Mouse (Mus musculus) stomach, postnatal 0 days (tissue): ENCODE results near the gene Mrpl49. TPM values are rescaled to one million over a fixed set of nuclear protein-coding genes. Genes with fewer than 3 reads are reported as not detected.

Experiments
- ATAC-seq: fragments of 200-750 bp; cut with Nextera tagmentation; 2 replicates; pipeline ENCODE4 v1.8.0; 2017; ENCODE audit not compliant: low FRiP score, low TSS enrichment
- DNase-seq: peaks from one replicate; pipeline ENCODE4 v3.0.0-alpha.2; 2016; ENCODE audit warnings: low spot score
- H3K27ac ChIP-seq: fragments of 300-500 bp; sonication (generic); replicated peaks from 2 replicates; pipeline ENCODE4 v1.5.1; 2014; ENCODE audit warnings: mild to moderate bottlenecking, control low read depth
- H3K27me3 ChIP-seq: fragments of 300-500 bp; sonication (generic); 2 replicates; pipeline ENCODE4 v1.6.1; 2014; ENCODE audit warnings: low read length; ENCODE audit not compliant: control insufficient read depth, insufficient read depth
- H3K36me3 ChIP-seq: fragments of 300-500 bp; sonication (generic); 2 replicates; pipeline ENCODE4 v1.6.1; 2014; ENCODE audit warnings: low read length, mixed read lengths; ENCODE audit not compliant: control insufficient read depth, insufficient read depth
- H3K4me1 ChIP-seq: fragments of 300-500 bp; sonication (generic); replicated peaks from 2 replicates; pipeline ENCODE4 v1.6.1; 2014; ENCODE audit warnings: antibody characterized with exemption; ENCODE audit not compliant: control insufficient read depth, insufficient read depth
- H3K4me2 ChIP-seq: fragments of 300-500 bp; sonication (generic); replicated peaks from 2 replicates; pipeline ENCODE4 v1.6.1; 2014; ENCODE audit warnings: low read depth, mild to moderate bottlenecking, control low read depth, moderate library complexity
- H3K4me3 ChIP-seq: fragments of 300-500 bp; sonication (generic); 2 replicates; pipeline ENCODE4 v1.5.1; 2014; ENCODE audit warnings: low read depth, low read length, control low read depth
- H3K9ac ChIP-seq: fragments of 300-500 bp; sonication (generic); 2 replicates; pipeline ENCODE4 v1.6.1; 2014; ENCODE audit warnings: mild to moderate bottlenecking, low read length, control low read depth, mixed read lengths
- H3K9me3 ChIP-seq: fragments of 300-500 bp; sonication (generic); 2 replicates; pipeline ENCODE4 v1.6.1; 2016; ENCODE audit warnings: low read length; ENCODE audit not compliant: control insufficient read depth
- CTCF ChIP-seq: IDR thresholded peaks from 2 replicates; pipeline ENCODE4 v1.5.1; 2016; ENCODE audit warnings: antibody characterized with exemption, low read depth, mild to moderate bottlenecking, moderate library complexity
- EP300 ChIP-seq: optimal IDR thresholded peaks from 2 replicates; pipeline ENCODE3; 2016; ENCODE audit warnings: antibody characterized with exemption
- WGBS: fragments of 180-500 bp; shearing (Covaris S2); extraction: QIAGEN DNeasy Blood & Tissue Kit; methylation state at CpG from one replicate; pipeline ENCODE4 v1.1.7; 2014; 5-methylcytosine and 5-hydroxymethylcytosine counted together
- polyA plus RNA-seq: library from polyadenylated mRNA; unstranded; fragments of >200 nt; fragmentation: Nextera tagmentation; extraction: Ambion mirVana; gene quantifications from 2 replicates; pipeline ENCODE4 v1.2.1, GENCODE M21; 2015

Mrpl49 gene
- polyA plus RNA-seq, 1 experiment from 2014 or later: 35.0 TPM

- H3K9ac ChIP-seq: no peak within 1 kb of the TSS
- 91% methylated on average over 12 of the region's 12 CpGs for WGBS
- no peak within 1 kb of the TSS for H3K4me3 ChIP-seq
- peaks cover 5% of the 10 kb centered on the region for H3K4me1 ChIP-seq
- no peak within 1 kb of the TSS for H3K4me2 ChIP-seq
- no peaks in the 10 kb centered on the region for H3K27me3 ChIP-seq
- H3K36me3 ChIP-seq: peaks cover 8% of the 10 kb centered on the region; the same call in 1 of the 2 replicates
- ATAC-seq (no peak), DNase-seq (no peak)
- no peak within 1 kb of the TSS for H3K27ac ChIP-seq
- no peaks in the 10 kb centered on the region for H3K9me3 ChIP-seq
- TF ChIP-seq EP300 (no peak), CTCF (no peak)
Observed at GRCm38 (mm10) chr19:6079983-6080480, 22.4 kb upstream of the Mrpl49 start, which contains the start of gene Tmem262. Gene Tmem262 (plus strand): TSS chr19:6080033.

GRCm38 (mm10) chr19:6076564-6077393 is 19.2 kb upstream of the Mrpl49 start, which contains the start of gene Vps51:
Gene Vps51 (minus strand): TSS chr19:6077231.
- Histone ChIP-seq H3K4me2 (peak within 1 kb of the TSS; percentile 95), H3K9me3 (no peaks in the 10 kb centered on the region), H3K4me3 (peak within 1 kb of the TSS; percentile 89), H3K36me3 (0 out of 2 replicates have a peak, but pooled peaks cover 6% of the 10 kb centered on the region), H3K27ac (peak within 1 kb of the TSS; percentile 87), H3K9ac (peak within 1 kb of the TSS; percentile 78), H3K4me1 (peaks cover 3% of the 10 kb centered on the region; the same call in 1 of the 2 replicates), H3K27me3 (no peaks in the 10 kb centered on the region)
- ATAC-seq (peak; percentile 88), DNase-seq (peak; percentile 86)
- TF ChIP-seq CTCF (0 out of 2 replicates have a peak, but pooled peaks have one; percentile 20), EP300 (peak; percentile 27)
- WGBS: 1% methylated on average over 33 of the region's 33 CpGs

GRCm38 (mm10) chr19:6073889-6074288 is 16.3 kb upstream of the Mrpl49 start:
- 87% methylated on average over 5 of the region's 5 CpGs for WGBS
- no peak overlapping the region for H3K4me2 ChIP-seq
- H3K9me3 ChIP-seq: no peaks in the 10 kb centered on the region
- TF ChIP-seq EP300: no peak
- TF ChIP-seq CTCF: no peak
- H3K4me3 ChIP-seq: no peak overlapping the region
- H3K27me3 ChIP-seq: no peaks in the 10 kb centered on the region
- ATAC-seq: no peak
- no peak overlapping the region for H3K9ac ChIP-seq
- no peak for DNase-seq
- no peak overlapping the region for H3K27ac ChIP-seq
- H3K4me1 ChIP-seq: peaks cover 3% of the 10 kb centered on the region; the same call in 1 of the 2 replicates
- peaks cover 5% of the 10 kb centered on the region for H3K36me3 ChIP-seq

DNA sequence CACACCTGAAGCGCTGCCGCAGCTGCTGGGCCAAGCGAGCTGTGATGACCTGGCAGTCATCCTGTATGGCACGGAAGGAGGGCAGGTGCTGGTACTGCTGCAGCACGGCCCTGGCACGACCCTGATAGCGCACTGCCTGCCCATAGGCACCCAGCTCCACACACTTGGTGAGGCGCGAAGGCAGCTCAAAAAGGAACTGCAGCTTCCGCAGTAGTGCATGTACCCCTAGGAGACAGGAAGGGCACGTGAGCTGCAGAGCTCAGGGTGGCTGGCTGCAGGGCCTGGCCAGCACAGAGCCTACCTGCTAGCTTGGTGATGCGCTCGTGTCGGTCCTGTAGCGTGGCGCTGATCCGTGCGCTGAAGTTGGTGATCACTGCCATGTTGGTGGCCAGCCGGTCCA is 13.7 kb upstream of the Mrpl49 start:
- Histone ChIP-seq H3K9me3 (no peaks in the 10 kb centered on the region), H3K4me2 (no peak overlapping the region), H3K27ac (no peak overlapping the region), H3K9ac (no peak overlapping the region), H3K27me3 (no peaks in the 10 kb centered on the region), H3K36me3 (peaks cover 7% of the 10 kb centered on the region), H3K4me1 (peaks cover 7% of the 10 kb centered on the region), H3K4me3 (no peak overlapping the region)
- 92% methylated on average over 19 of the region's 19 CpGs for WGBS
- TF ChIP-seq EP300: no peak
- TF ChIP-seq CTCF: no peak
- DNase-seq: no peak
- no peak for ATAC-seq

DNA sequence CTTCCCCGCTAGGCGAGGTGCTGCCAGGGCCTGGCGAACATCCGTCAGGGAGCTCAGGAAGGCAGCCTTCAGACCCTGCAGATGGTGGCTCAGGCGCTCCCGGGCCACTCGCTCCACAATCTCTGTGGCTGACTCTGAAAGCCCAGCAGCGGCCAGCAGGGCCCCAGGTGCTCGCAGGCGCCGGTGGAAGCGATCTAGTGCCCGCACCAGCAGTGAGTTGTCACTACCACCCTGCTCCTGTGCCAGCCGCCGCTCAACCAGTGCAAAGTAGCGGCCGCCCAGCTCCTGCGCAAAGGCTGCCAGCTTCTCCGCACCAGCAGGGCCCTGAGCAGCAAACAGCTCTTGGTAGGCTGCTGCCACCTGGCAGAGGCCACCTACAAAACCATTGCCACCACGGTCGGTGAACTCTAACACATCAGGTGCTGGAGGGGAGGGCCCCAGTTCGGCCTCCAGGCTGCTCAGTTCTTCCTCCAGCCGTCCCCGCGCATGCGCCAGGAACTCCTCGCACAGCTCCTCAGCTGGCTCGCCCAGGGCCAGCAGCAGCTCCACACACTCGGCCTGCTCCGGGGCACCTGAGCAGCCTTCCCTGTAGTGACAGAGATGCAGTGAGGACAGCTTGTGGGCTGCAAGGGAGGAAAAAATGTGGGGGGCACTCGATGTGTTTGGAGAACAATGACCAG is 13.1 kb upstream of the Mrpl49 start:
- H3K9ac ChIP-seq: no peak overlapping the region
- no peak for TF ChIP-seq EP300
- no peak for TF ChIP-seq CTCF
- H3K4me2 ChIP-seq: no peak overlapping the region
- no peak for ATAC-seq
- WGBS: 91% methylated on average over 31 of the region's 31 CpGs
- no peak overlapping the region for H3K27ac ChIP-seq
- peaks cover 5% of the 10 kb centered on the region; the same call in 1 of the 2 replicates for H3K4me1 ChIP-seq
- no peaks in the 10 kb centered on the region for H3K27me3 ChIP-seq
- peaks cover 7% of the 10 kb centered on the region for H3K36me3 ChIP-seq
- no peak overlapping the region for H3K4me3 ChIP-seq
- H3K9me3 ChIP-seq: no peaks in the 10 kb centered on the region
- DNase-seq: no peak
